Mouse (Mus musculus) midbrain, embryonic 15.5 days (tissue): ENCODE measurements around the gene Zfp184. TPM values are rescaled to one million over a fixed set of nuclear protein-coding genes. Genes with fewer than 3 reads are reported as not detected.

Source experiments
- ATAC-seq: fragments of 200-750 bp; cut with Nextera tagmentation; replicated peaks from 2 replicates; pipeline ENCODE4 v1.8.0; 2017; ENCODE audit warnings: moderate TSS enrichment
- H3K27ac ChIP-seq: fragments of 300-500 bp; sonication (generic); 2 replicates; pipeline ENCODE4 v1.5.1; 2015; ENCODE audit warnings: mild to moderate bottlenecking, inconsistent platforms
- H3K27me3 ChIP-seq: fragments of 300-500 bp; sonication (generic); replicated peaks from 2 replicates; pipeline ENCODE4 v1.6.1; 2015; ENCODE audit warnings: inconsistent platforms
- H3K36me3 ChIP-seq: fragments of 300-500 bp; sonication (generic); replicated peaks from 2 replicates; pipeline ENCODE4 v1.6.1; 2015; ENCODE audit warnings: inconsistent platforms
- H3K4me1 ChIP-seq: fragments of 300-500 bp; sonication (generic); 2 replicates; pipeline ENCODE4 v1.6.1; 2015; ENCODE audit warnings: inconsistent platforms
- H3K4me2 ChIP-seq: fragments of 300-500 bp; sonication (generic); 2 replicates; pipeline ENCODE4 v1.6.1; 2015; ENCODE audit warnings: inconsistent platforms, mild to moderate bottlenecking, moderate library complexity
- H3K4me3 ChIP-seq: fragments of 300-500 bp; sonication (generic); 2 replicates; pipeline ENCODE4 v1.5.1; 2015; ENCODE audit warnings: mild to moderate bottlenecking, inconsistent platforms
- H3K9ac ChIP-seq: fragments of 300-500 bp; sonication (generic); 2 replicates; pipeline ENCODE4 v1.6.1; 2015; ENCODE audit warnings: mild to moderate bottlenecking, inconsistent platforms
- H3K9me3 ChIP-seq: fragments of 300-500 bp; sonication (generic); 2 replicates; pipeline ENCODE4 v1.6.1; 2016; ENCODE audit warnings: inconsistent platforms
- WGBS: fragments of 180-500 bp; shearing (Covaris S2); methylation state at CpG from one replicate; pipeline ENCODE4 v1.1.7; 2015; ENCODE audit warnings: mixed read lengths; 5-methylcytosine and 5-hydroxymethylcytosine counted together
- polyA plus RNA-seq: library from polyadenylated mRNA; unstranded; fragments of >200 nt; fragmentation: Nextera tagmentation; extraction: Ambion mirVana; gene quantifications from 2 replicates; pipeline ENCODE4 v1.2.1, GENCODE M21; 2015

The Zfp184 gene
- polyA plus RNA-seq, 1 experiment from 2014 or later = 14.0 TPM

DNA sequence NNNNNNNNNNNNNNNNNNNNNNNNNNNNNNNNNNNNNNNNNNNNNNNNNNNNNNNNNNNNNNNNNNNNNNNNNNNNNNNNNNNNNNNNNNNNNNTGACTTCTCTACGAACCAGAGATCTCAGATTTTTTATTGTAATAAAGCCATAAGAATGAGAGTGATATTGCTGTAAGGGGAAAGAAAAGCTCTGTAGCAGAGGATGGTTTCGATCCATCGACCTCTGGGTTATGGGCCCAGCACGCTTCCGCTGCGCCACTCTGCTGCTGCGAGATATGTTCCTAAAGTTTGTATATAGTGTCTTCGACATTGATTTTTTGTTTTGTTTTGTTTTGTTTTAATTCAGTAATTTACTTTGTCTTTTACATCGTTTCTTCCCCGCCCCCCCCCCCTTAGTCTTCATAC, 13.9 kb upstream of the Zfp184 start:
- H3K4me2 ChIP-seq = no peak overlapping the region
- no peaks in the 10 kb centered on the region for H3K36me3 ChIP-seq
- H3K27me3 ChIP-seq = peaks cover 11% of the 10 kb centered on the region; the same call in 1 of the 2 replicates
- no peaks in the 10 kb centered on the region for H3K4me1 ChIP-seq
- no peak overlapping the region for H3K9ac ChIP-seq
- ATAC-seq = no peak
- no peak overlapping the region for H3K4me3 ChIP-seq
- no peak overlapping the region for H3K27ac ChIP-seq
- no peaks in the 10 kb centered on the region for H3K9me3 ChIP-seq
- WGBS = 15% methylated on average over 10 of the region's 10 CpGs

DNA sequence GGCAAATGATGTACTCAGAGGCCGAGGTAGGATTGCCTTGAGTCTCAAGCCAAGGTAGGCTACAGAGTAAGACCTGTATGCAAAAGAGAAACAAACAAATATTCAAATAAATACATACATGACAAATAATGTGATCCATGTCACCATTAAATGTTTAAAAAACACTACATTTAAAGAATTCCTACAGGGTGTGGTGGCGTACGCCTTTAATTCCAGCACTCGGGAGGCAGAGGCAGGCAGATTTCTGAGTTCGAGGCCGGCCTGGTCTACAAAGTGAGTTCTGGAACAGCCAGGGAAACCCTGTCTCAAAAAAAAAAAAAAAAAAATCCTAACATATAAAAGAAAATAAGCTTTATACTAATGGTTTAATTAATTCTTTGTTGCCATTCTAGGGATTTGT, 13.2 kb upstream of the Zfp184 start:
- 58% methylated on average over 6 of the region's 6 CpGs for WGBS
- H3K36me3 ChIP-seq = no peaks in the 10 kb centered on the region
- H3K27ac ChIP-seq = no peak overlapping the region
- no peaks in the 10 kb centered on the region for H3K9me3 ChIP-seq
- no peak overlapping the region for H3K9ac ChIP-seq
- no peak overlapping the region for H3K4me2 ChIP-seq
- H3K4me1 ChIP-seq = no peaks in the 10 kb centered on the region
- no peak for ATAC-seq
- peaks cover 15% of the 10 kb centered on the region; the same call in 1 of the 2 replicates for H3K27me3 ChIP-seq
- H3K4me3 ChIP-seq = no peak overlapping the region

DNA sequence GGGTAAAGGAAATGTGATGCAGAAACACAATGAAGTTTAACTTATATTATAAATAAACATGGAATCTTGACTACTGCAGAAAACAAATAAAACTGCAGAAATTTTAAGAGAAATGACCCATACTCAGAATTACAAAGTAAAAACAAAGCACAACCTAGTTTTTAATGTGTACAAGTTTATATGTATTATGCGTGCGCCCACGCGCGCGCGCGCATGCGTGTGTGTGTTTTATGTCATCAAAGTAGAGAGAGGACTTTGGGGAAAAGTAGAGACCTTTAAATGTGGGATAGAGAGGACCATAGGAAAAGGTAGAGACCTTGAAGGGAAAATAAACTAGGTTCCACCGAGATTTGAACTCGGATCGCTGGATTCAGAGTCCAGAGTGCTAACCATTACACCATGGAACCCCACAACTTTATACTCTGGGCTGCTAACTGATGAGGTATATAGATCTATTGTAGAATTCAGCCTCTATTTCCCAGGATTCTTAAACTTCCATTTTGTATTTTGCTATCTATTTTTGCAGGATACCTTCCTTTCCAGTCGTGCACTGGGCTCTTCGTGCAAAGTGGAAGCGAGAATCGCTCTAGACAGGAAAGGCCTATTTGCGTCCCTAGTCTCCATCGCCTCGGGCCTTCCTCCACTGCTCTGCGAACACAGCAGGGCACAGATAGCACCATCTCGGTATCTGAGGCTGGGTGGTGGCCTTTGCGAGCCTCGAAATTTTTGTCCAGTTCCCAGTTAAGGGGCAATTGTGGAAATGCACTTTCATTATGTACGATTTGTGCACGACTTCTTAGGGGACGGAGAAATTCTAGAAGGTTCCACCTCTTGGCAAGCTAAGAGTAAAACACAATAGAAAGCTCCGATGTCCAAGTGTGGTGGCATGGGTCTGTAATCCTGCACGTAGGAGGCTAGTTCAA, 11.0 kb upstream of the Zfp184 start:
- H3K4me1 ChIP-seq = no peaks in the 10 kb centered on the region
- H3K4me2 ChIP-seq = peak overlapping the region; percentile 25
- no peaks in the 10 kb centered on the region for H3K36me3 ChIP-seq
- no peak overlapping the region for H3K27ac ChIP-seq
- no peak overlapping the region for H3K9ac ChIP-seq
- no peaks in the 10 kb centered on the region for H3K9me3 ChIP-seq
- peaks cover 23% of the 10 kb centered on the region; the same call in 1 of the 2 replicates for H3K27me3 ChIP-seq
- WGBS = 8% methylated on average over 28 of the region's 28 CpGs
- H3K4me3 ChIP-seq = no peak overlapping the region
- no peak for ATAC-seq

DNA sequence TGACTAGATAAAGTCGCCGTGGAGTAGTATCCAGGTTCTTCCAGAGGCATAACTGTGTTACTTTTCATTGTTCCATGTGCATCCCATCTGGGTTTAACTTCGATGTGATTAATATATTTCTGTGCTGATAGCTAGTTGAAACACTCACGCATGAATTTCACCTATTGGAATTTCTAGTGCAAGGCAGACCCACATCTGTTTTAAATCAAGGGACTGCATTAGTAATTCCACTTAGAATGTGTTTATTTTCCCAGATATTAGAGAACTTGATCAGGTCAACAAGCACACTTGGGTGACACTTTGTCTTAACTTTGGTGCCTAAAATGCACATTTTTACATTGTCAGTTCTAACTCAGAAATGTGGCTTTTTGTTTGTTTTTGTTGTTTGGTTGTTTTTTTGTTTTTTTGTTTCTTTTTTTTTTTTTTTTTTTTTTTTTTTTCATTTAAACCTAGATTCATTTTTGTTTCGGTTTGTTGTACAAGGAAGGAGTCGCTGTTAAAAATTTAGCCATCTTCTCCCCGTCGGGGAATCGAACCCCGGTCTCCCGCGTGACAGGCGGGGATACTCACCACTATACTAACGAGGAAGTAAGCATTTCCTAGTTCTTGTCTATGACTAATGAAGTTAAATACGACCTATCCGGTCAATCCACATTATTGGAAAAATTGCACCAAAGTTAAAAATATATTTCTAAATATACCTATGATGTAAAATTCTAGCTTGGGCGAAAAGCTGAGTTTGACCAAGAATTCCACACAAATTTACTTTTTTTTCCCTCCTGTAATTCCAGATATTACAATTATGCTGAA, 9.7 kb upstream of the Zfp184 start:
- Histone ChIP-seq H3K4me2 (no peak overlapping the region), H3K9ac (no peak overlapping the region), H3K36me3 (no peaks in the 10 kb centered on the region), H3K4me1 (no peaks in the 10 kb centered on the region), H3K27ac (no peak overlapping the region), H3K27me3 (peaks cover 27% of the 10 kb centered on the region; the same call in 1 of the 2 replicates), H3K4me3 (no peak overlapping the region), H3K9me3 (no peaks in the 10 kb centered on the region)
- 13% methylated on average over 17 of the region's 17 CpGs for WGBS
- no peak for ATAC-seq

DNA sequence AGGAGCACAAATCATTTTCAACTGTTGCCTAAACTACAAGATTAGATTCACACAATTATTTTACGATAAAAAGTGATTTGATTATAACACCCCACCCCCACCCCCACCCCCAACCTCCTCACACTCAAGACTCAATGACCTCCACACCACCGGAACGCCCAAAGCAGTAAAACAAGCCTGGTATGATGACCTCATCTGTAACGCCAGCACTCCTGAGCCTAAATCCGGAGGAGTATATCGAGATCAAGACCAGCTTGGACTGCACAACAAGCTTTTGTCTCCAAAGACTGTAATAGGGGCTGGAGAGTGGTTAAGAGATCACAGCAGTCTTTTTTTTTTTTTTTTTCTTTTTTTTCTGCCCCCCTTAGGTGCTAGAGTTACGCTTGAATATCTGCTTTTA, 9.1 kb upstream of the Zfp184 start:
- no peak overlapping the region for H3K4me3 ChIP-seq
- H3K4me2 ChIP-seq = no peak overlapping the region

DNA sequence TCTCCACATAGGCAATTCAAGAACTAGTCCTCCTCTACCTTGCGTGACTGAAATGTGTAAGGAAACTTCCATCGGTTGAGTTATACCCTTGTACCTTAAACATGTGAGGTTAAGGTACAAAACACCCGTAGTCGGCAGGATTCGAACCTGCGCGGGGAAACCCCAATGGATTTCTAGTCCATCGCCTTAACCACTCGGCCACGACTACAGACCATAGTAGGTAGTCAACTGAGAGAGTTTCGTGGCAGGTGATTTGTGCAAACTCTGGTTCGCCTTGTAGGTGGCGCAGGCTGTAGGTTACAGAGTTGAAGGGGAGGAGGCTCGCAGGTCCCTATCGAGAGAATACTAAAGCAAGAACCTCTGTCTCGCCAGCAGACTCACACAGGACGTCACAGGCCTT, 7.9 kb upstream of the Zfp184 start:
- Histone ChIP-seq H3K9me3 (no peaks in the 10 kb centered on the region), H3K27me3 (peaks cover 23% of the 10 kb centered on the region; the same call in 1 of the 2 replicates), H3K4me1 (no peaks in the 10 kb centered on the region), H3K9ac (no peak overlapping the region), H3K4me2 (0 out of 2 replicates have a peak overlapping the region, but pooled peaks have one; percentile 1), H3K27ac (no peak overlapping the region), H3K36me3 (no peaks in the 10 kb centered on the region), H3K4me3 (no peak overlapping the region)
- ATAC-seq = no peak
- 3% methylated on average over 17 of the region's 17 CpGs for WGBS

More for the DNA sequence above, 9.1 kb upstream of the Zfp184 start:
- Histone ChIP-seq H3K27me3 (peaks cover 27% of the 10 kb centered on the region; the same call in 1 of the 2 replicates), H3K36me3 (no peaks in the 10 kb centered on the region), H3K9ac (no peak overlapping the region), H3K27ac (no peak overlapping the region), H3K4me1 (no peaks in the 10 kb centered on the region), H3K9me3 (no peaks in the 10 kb centered on the region)
- 8% methylated on average over 7 of the region's 7 CpGs for WGBS
- ATAC-seq = no peak

DNA sequence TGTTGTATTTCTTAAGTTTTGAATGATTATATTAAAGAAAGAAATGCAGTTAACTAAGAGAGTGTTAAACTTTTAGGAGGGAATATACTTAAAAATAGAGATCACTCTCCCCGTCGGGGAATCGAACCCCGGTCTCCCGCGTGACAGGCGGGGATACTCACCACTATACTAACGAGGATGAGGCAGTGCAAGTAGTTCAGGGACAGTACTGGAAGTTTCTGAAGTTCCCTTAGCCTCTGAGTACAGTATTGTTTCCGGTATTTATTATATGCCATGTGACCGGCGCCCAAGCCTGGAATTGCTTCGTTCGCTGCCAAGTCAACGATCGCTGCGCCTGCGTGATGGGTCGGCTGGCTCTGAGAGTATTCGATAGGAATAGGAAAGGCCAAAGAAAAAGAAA, 4.7 kb upstream of the Zfp184 start:
- peak; percentile 73 for ATAC-seq
- peaks cover 20% of the 10 kb centered on the region; the same call in 1 of the 2 replicates for H3K27me3 ChIP-seq
- peak overlapping the region; percentile 65; the same call in 1 of the 2 replicates for H3K27ac ChIP-seq
- H3K4me2 ChIP-seq = peak overlapping the region; percentile 49
- H3K4me3 ChIP-seq = peak overlapping the region; percentile 50
- no peak overlapping the region; the same call in 1 of the 2 replicates for H3K9ac ChIP-seq
- no peaks in the 10 kb centered on the region for H3K36me3 ChIP-seq
- H3K9me3 ChIP-seq = no peaks in the 10 kb centered on the region
- under 1% methylated on average over 19 of the region's 19 CpGs for WGBS
- H3K4me1 ChIP-seq = no peaks in the 10 kb centered on the region; the same call in 1 of the 2 replicates

DNA sequence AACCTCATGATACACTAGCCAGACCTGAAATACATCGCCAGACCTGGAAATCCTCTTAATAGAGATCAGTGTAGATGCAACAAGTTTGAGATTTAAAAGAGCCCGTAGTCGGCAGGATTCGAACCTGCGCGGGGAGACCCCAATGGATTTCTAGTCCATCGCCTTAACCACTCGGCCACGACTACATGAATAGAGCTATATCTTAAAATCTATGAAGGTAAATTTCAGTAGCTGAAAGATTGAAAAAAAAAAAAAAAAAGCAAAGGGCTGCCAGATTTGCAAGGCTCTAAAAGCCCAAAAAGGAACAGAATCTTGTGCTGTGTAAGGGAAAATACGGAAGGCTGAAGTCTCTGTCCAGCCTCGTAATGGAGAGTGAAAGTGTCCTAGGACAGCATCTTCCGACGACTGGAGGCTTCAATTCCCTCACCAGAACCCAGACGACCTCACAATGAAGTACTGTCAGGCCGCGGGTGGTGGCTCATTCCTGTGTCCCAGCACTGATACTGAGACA, 4.0 kb upstream of the Zfp184 start:
- Histone ChIP-seq H3K36me3 (no peaks in the 10 kb centered on the region), H3K4me3 (peak overlapping the region; percentile 50), H3K9me3 (no peaks in the 10 kb centered on the region), H3K4me1 (peaks cover 4% of the 10 kb centered on the region), H3K4me2 (peak overlapping the region; percentile 49), H3K9ac (peak overlapping the region; percentile 32; the same call in 1 of the 2 replicates), H3K27me3 (peaks cover 20% of the 10 kb centered on the region; the same call in 1 of the 2 replicates), H3K27ac (peak overlapping the region; percentile 65; the same call in 1 of the 2 replicates)
- ATAC-seq = peak; percentile 46
- under 1% methylated on average over 16 of the region's 16 CpGs for WGBS

DNA sequence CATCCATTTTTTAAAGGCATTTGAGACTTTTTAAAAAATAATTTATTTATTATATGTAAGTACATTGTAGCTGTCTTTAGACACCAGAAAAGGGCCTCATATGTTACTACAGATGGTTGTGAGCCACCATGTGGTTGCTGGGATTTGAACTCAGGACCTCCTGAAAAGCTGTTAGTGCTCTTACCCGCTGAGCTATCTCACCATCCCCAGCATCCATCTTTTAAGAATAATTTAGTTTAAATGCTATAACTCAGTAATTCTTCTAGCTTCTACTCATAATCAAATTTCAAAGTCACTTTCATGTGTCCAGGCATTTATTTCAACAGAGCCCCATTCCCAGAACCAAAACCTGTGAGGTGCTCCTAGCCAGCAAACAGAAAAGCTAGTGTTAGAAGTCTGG, 1.2 kb upstream of the Zfp184 start:
- Histone ChIP-seq H3K4me1 (peaks cover 18% of the 10 kb centered on the region), H3K4me2 (no peak overlapping the region), H3K36me3 (no peaks in the 10 kb centered on the region), H3K4me3 (no peak overlapping the region), H3K27me3 (0 out of 2 replicates have a peak, but pooled peaks cover 3% of the 10 kb centered on the region), H3K27ac (no peak overlapping the region), H3K9ac (no peak overlapping the region), H3K9me3 (no peaks in the 10 kb centered on the region)
- no peak for ATAC-seq
- 77% methylated on average over 1 of the region's 1 CpGs for WGBS

DNA sequence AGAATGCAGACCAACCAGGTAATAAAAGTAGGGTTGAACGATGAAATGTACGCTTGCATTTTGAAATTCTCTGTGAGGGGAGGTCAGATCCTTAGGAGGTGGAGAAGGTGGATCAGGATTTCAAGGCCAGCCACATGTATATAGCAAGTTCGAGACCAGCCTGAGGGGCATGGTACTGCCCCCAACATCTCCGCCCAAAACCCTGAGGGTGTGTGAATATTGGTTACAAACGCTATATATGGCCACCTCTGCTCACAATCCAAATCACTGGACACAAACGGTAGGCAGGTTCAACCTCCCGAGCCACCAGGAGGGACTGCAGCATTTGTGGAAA, 335 bp upstream of the Zfp184 start:
- peak overlapping the region; percentile 78 for H3K4me2 ChIP-seq
- H3K4me1 ChIP-seq = peaks cover 18% of the 10 kb centered on the region
- H3K9ac ChIP-seq = peak overlapping the region; percentile 72
- WGBS = under 1% methylated on average over 7 of the region's 7 CpGs
- no peaks in the 10 kb centered on the region for H3K9me3 ChIP-seq
- peak overlapping the region; percentile 82 for H3K4me3 ChIP-seq
- no peaks in the 10 kb centered on the region for H3K27me3 ChIP-seq
- ATAC-seq = peak; percentile 73
- peak overlapping the region; percentile 79 for H3K27ac ChIP-seq
- peaks cover 2% of the 10 kb centered on the region for H3K36me3 ChIP-seq

DNA sequence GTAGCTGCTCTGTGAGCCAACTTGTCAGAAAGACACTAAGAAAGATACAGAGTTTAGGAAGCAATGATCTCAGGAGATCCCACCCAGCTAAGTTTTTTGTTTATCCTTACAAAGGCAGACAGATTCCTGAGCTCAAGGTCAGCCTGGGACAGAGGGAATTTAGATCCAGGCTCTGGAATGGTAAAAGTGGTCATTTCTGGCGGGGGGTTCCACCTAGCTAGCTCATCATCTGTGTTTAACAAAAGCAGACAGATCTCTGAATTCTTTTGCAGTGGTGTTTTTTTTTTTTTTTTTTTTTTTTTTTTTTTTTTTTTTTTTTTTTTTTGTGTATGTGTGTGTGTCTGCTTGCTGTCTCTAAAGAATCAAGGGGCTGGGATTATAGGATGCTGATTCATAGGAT, 24.4 kb downstream of the Zfp184 start:
- Histone ChIP-seq H3K27me3 (no peaks in the 10 kb centered on the region), H3K4me2 (no peak overlapping the region), H3K4me3 (no peak overlapping the region), H3K36me3 (no peaks in the 10 kb centered on the region), H3K27ac (no peak overlapping the region), H3K4me1 (peaks cover 3% of the 10 kb centered on the region; the same call in 1 of the 2 replicates), H3K9me3 (no peaks in the 10 kb centered on the region; the same call in 1 of the 2 replicates), H3K9ac (no peak overlapping the region)
- ATAC-seq = no peak
- 33% methylated on average over 1 of the region's 1 CpGs for WGBS

DNA sequence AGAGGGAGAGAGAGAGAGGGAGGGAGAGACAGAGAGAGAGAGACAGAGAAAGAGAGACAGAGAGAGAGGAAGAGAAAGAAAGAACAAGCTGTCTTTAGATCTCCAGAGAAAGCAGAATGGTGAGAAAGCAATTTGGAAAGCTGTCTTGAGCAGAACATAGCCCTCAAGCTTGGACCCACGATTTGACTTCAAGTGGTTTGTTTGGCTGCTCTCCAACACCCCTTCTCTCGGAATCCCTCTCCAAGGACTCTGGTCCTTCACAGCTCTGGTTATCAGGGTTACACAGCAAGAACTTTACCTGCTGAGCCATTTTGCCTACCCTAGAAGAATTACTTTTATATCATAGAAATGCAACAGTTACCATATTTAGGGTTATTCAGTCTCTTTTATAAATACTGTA, 24.9 kb downstream of the Zfp184 start:
- Histone ChIP-seq H3K27ac (no peak overlapping the region), H3K4me3 (no peak overlapping the region), H3K4me1 (peaks cover 3% of the 10 kb centered on the region; the same call in 1 of the 2 replicates), H3K9ac (no peak overlapping the region), H3K27me3 (no peaks in the 10 kb centered on the region), H3K9me3 (no peaks in the 10 kb centered on the region; the same call in 1 of the 2 replicates), H3K36me3 (no peaks in the 10 kb centered on the region), H3K4me2 (no peak overlapping the region)
- WGBS = 69% methylated on average over 2 of the region's 2 CpGs
- ATAC-seq = no peak
